ENCODE assay signal across 20 mouse cellular contexts in genomic region chr17:12902291-12902690, GRCm38 (mm10). TPM values are rescaled to one million over a fixed set of nuclear protein-coding genes. Genes with fewer than 3 reads are reported as not detected.
"Had no signal": no experiment of that assay in that cellular context is flagged by ENCODE, and none has a peak within 500 bp of the region (broad histone marks: within the 10 kb centered on the region; RNA-seq: fewer than 3 reads in every experiment).

No protein-coding gene starts in this region.

- H3K27me3 ChIP-seq: liver, embryonic 13.5 days; liver, embryonic 15.5 days; megakaryocyte, embryonic 14.5 days; midbrain, embryonic 12.5 days; midbrain, embryonic 15.5 days; neural tube, embryonic 12.5 days; stomach, embryonic 15.5 days had no signal

- H3K9me3 ChIP-seq: liver, embryonic 13.5 days; liver, embryonic 15.5 days; megakaryocyte, embryonic 14.5 days; midbrain, embryonic 12.5 days; midbrain, embryonic 15.5 days; neural tube, embryonic 12.5 days; stomach, embryonic 15.5 days had no signal

- DNase-seq: liver, embryonic 13.5 days; liver, postnatal 0 days; lung, postnatal 14 days; lung, postnatal 36 days; right cerebral cortex, postnatal 14 days; thymus, adult 2 months; thymus, postnatal 25 days; thymus, postnatal 4 days had no signal

- H3K27ac ChIP-seq: liver, embryonic 13.5 days; liver, embryonic 15.5 days; macrophage; midbrain, embryonic 12.5 days; midbrain, embryonic 15.5 days; neural tube, embryonic 12.5 days; stomach, embryonic 15.5 days; stomach, postnatal 0 days had no signal

- H3K4me1 ChIP-seq: liver, embryonic 13.5 days; liver, embryonic 15.5 days; megakaryocyte, embryonic 14.5 days; midbrain, embryonic 15.5 days; neural tube, embryonic 12.5 days had no signal

- H3K4me2 ChIP-seq: liver, embryonic 13.5 days; liver, embryonic 15.5 days; midbrain, embryonic 12.5 days; midbrain, embryonic 15.5 days; neural tube, embryonic 12.5 days; stomach, embryonic 15.5 days had no signal

- ATAC-seq: liver, postnatal 0 days; midbrain, embryonic 15.5 days had no signal

- H3K4me3 ChIP-seq: liver, embryonic 13.5 days; liver, embryonic 15.5 days; megakaryocyte, embryonic 14.5 days; midbrain, embryonic 12.5 days; midbrain, embryonic 15.5 days; neural tube, embryonic 12.5 days; stomach, embryonic 15.5 days had no signal

- H3K9ac ChIP-seq: liver, embryonic 13.5 days; liver, embryonic 15.5 days; liver, postnatal 0 days; midbrain, embryonic 12.5 days; midbrain, embryonic 15.5 days; neural tube, embryonic 12.5 days; stomach, embryonic 15.5 days had no signal

RNA-seq across cellular contexts. Expression of gene Pnldc1, which starts 7.7 kb away (rescaled TPM):
- polyA plus RNA-seq: macrophage had no signal

RNA-seq across cellular contexts. Expression of gene Mrgprh, which starts 26.5 kb away (rescaled TPM):
- polyA plus RNA-seq: liver, embryonic 13.5 days; liver, embryonic 15.5 days; liver, postnatal 0 days; lung, embryonic 16.5 days; macrophage; midbrain, embryonic 12.5 days; midbrain, embryonic 15.5 days; midbrain, postnatal 0 days; neural tube, embryonic 12.5 days; neural tube, embryonic 14.5 days; spleen, adult 2 months; stomach, postnatal 0 days had no signal

RNA-seq across cellular contexts. Expression of gene Mas1, which starts 34.3 kb away (rescaled TPM):
- polyA plus RNA-seq: liver, embryonic 13.5 days; macrophage; spleen, adult 2 months had no signal
